Comparison of ENCODE assay signal across 8 mouse cellular contexts in the genomic region with DNA sequence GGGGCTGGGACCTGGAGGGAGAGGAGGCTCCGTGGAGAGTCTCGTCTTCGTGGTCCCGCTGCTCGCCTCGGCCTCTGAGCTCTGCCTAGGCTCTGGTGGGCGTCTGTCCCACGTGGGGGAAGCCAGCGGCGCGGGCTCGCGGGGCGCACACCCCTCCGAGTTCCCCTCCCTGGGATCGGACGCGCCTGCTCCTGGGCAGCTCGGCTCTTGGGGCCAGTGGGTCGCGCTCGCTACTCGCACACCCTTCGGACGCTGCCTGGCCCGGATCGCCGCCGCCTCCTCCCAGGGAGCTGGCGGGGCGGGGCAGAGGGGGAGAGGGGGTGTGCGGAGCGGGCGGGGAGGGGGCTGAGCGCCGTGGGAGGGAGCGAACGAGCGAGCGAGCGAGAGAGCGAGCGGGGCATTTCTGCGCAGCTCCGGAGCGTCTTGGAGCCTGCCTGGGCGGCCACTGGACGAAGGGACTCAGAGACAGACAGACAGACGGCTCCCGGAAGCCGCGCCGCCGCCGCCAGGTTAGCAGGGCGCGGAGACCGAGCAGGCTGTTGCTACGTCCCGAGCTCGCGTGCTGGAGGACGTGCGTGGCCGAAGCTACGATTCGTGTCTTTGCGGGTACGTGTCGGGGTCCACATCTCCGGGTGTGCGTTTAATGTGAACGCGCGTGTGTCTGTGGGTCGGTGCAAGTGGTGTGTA. TPM values are rescaled to one million over a fixed set of nuclear protein-coding genes. Genes with fewer than 3 reads are reported as not detected.
A peak's percentile ranks its signal among the peaks of the same experiment; 100 is the strongest.
DNase-seq lines count a peak whose midpoint lies in the region; ATAC-seq and TF ChIP-seq lines count a peak whose summit lies in the region.

A gene (plus strand): TSS at position 216 of the 687 bp plus-strand sequence.

- H3K27ac ChIP-seq in embryonic facial prominence, embryonic 10.5 days (replicated peaks), result peak within 1 kb of the TSS; percentile 83
- no peak within 1 kb of the TSS for H3K27ac ChIP-seq in heart, embryonic 14.5 days (replicated peaks in 1 of 2; ENCODE audit: control insufficient read depth in 1 of 2, insufficient read depth in 1 of 2, low read depth in 2 of 2, low read length in 2 of 2)
- H3K27ac ChIP-seq in kidney, postnatal 0 days, result peak within 1 kb of the TSS; percentile 48
- no peak within 1 kb of the TSS for H3K27ac ChIP-seq in liver, postnatal 0 days (ENCODE audit: low read depth)
- peak within 1 kb of the TSS; percentile 29; the same call in 1 of the 2 replicates for H3K27ac ChIP-seq in neural tube, embryonic 11.5 days (ENCODE audit: low read depth, low read length)

- H3K27me3 ChIP-seq in C2C12 (ENCODE audit: control insufficient read depth, insufficient read depth, insufficient read length), result no peaks in the 10 kb centered on the region
- peaks cover 86% of the 10 kb centered on the region for H3K27me3 ChIP-seq in embryonic facial prominence, embryonic 10.5 days (replicated peaks; ENCODE audit: low read depth, poor library complexity, severe bottlenecking)
- peaks cover 27% of the 10 kb centered on the region for H3K27me3 ChIP-seq in heart, embryonic 14.5 days (ENCODE audit: control insufficient read depth, insufficient read depth, low read length)
- no peaks in the 10 kb centered on the region for H3K27me3 ChIP-seq in kidney, postnatal 0 days (ENCODE audit: insufficient read depth, low read length)
- peaks cover 42% of the 10 kb centered on the region for H3K27me3 ChIP-seq in liver, postnatal 0 days (ENCODE audit: insufficient read depth, low read length)
- peaks cover 42% of the 10 kb centered on the region for H3K27me3 ChIP-seq in neural tube, embryonic 11.5 days (ENCODE audit: control insufficient read depth, insufficient read depth, low read length)

- H3K9ac ChIP-seq in heart, embryonic 14.5 days (ENCODE audit: low read length), result peak within 1 kb of the TSS; percentile 69
- H3K9ac ChIP-seq in kidney, postnatal 0 days (ENCODE audit: low read depth, low read length), result peak within 1 kb of the TSS; percentile 68
- peak within 1 kb of the TSS; percentile 62 for H3K9ac ChIP-seq in liver, postnatal 0 days (replicated peaks)
- peak within 1 kb of the TSS; percentile 68 for H3K9ac ChIP-seq in neural tube, embryonic 11.5 days (ENCODE audit: low read length)

- no peak for TF ChIP-seq CTCF in C2C12 (IDR thresholded peaks at IDR 0.05; ENCODE audit: control insufficient read depth, insufficient read depth, insufficient read length)
- TF ChIP-seq CTCF in kidney, postnatal 0 days (IDR thresholded peaks at IDR 0.05; ENCODE audit: low read depth), result no peak
- TF ChIP-seq CTCF in liver, postnatal 0 days (IDR thresholded peaks at IDR 0.05; ENCODE audit: low read depth), result peak; percentile 14; the same call in 1 of the 2 replicates

- 1% methylated on average over 76 of the region's 76 CpGs for WGBS in embryonic facial prominence, embryonic 10.5 days
- 1% methylated on average over 73 of the region's 76 CpGs for whole genome bisulfite sequencing in heart, embryonic 14.5 days
- under 1% methylated on average over 56 of the region's 76 CpGs for WGBS in kidney, postnatal 0 days
- WGBS in liver, postnatal 0 days (ENCODE audit: insufficient replicate concordance), result under 1% methylated on average over 60 of the region's 76 CpGs
- WGBS in neural tube, embryonic 11.5 days, result under 1% methylated on average over 60 of the region's 76 CpGs

- no peaks in the 10 kb centered on the region for H3K79me3 ChIP-seq in C2C12 (ENCODE audit: low read depth)

- H3K4me2 ChIP-seq in heart, embryonic 14.5 days (ENCODE audit: low read length), result peak within 1 kb of the TSS; percentile 98
- peak within 1 kb of the TSS; percentile 95 for H3K4me2 ChIP-seq in kidney, postnatal 0 days (ENCODE audit: low read length)
- peak within 1 kb of the TSS; percentile 89 for H3K4me2 ChIP-seq in liver, postnatal 0 days (ENCODE audit: low read depth, low read length)
- H3K4me2 ChIP-seq in neural tube, embryonic 11.5 days (ENCODE audit: low read depth), result peak within 1 kb of the TSS; percentile 94

- peak within 1 kb of the TSS; percentile 42 for H3K4me3 ChIP-seq in C2C12 (ENCODE audit: insufficient read depth, poor library complexity, severe bottlenecking)
- peak within 1 kb of the TSS; percentile 78 for H3K4me3 ChIP-seq in embryonic facial prominence, embryonic 10.5 days
- H3K4me3 ChIP-seq in heart, embryonic 14.5 days (ENCODE audit: control insufficient read depth in 1 of 2, insufficient read depth in 1 of 2, low read depth in 1 of 2, low read length in 2 of 2), result peak within 1 kb of the TSS; percentile 62 to 66
- peak within 1 kb of the TSS; percentile 60 for H3K4me3 ChIP-seq in kidney, postnatal 0 days (replicated peaks; ENCODE audit: low read depth, low read length)
- peak within 1 kb of the TSS; percentile 57 for H3K4me3 ChIP-seq in liver, postnatal 0 days (ENCODE audit: low read depth, low read length)
- peak within 1 kb of the TSS; percentile 61 for H3K4me3 ChIP-seq in neural tube, embryonic 11.5 days (ENCODE audit: low read depth, low read length)

- TF ChIP-seq EP300 in liver, postnatal 0 days (IDR thresholded peaks at IDR 0.05; ENCODE audit: low read depth), result no peak

- H3K79me2 ChIP-seq in C2C12 (ENCODE audit: control insufficient read depth, insufficient read depth), result no peaks in the 10 kb centered on the region

- no peaks in the 10 kb centered on the region for H3K9me3 ChIP-seq in embryonic facial prominence, embryonic 10.5 days
- H3K9me3 ChIP-seq in heart, embryonic 14.5 days (ENCODE audit: control insufficient read depth, low read length), result no peaks in the 10 kb centered on the region
- no peaks in the 10 kb centered on the region for H3K9me3 ChIP-seq in kidney, postnatal 0 days (replicated peaks; ENCODE audit: low read length)
- H3K9me3 ChIP-seq in liver, postnatal 0 days (ENCODE audit: low read length), result no peaks in the 10 kb centered on the region
- H3K9me3 ChIP-seq in neural tube, embryonic 11.5 days (ENCODE audit: control insufficient read depth, low read length), result no peaks in the 10 kb centered on the region

- peak; percentile 64 for DNase-seq in ZHBTc4 (ENCODE audit: low read depth, low spot score)
- DNase-seq in embryonic facial prominence, embryonic 10.5 days (ENCODE audit: low spot score), result peak; percentile 80
- DNase-seq in kidney, postnatal 0 days (ENCODE audit: low spot score), result peak; percentile 48
- peak; percentile 51 for DNase-seq in liver, postnatal 0 days
- peak; percentile 73 for DNase-seq in neural tube, embryonic 11.5 days (ENCODE audit: low spot score)
- peak; percentile 65 for DNase-seq in urinary bladder, adult 2 months (ENCODE audit: low spot score)

- no peaks in the 10 kb centered on the region for H3K36me3 ChIP-seq in C2C12 (ENCODE audit: control insufficient read depth, insufficient read depth)
- no peaks in the 10 kb centered on the region for H3K36me3 ChIP-seq in embryonic facial prominence, embryonic 10.5 days (replicated peaks)
- H3K36me3 ChIP-seq in heart, embryonic 14.5 days (ENCODE audit: control insufficient read depth, insufficient read depth, low read length), result no peaks in the 10 kb centered on the region
- no peaks in the 10 kb centered on the region for H3K36me3 ChIP-seq in kidney, postnatal 0 days (ENCODE audit: insufficient read depth, low read length)
- no peaks in the 10 kb centered on the region for H3K36me3 ChIP-seq in liver, postnatal 0 days (replicated peaks; ENCODE audit: insufficient read depth, low read length)
- no peaks in the 10 kb centered on the region for H3K36me3 ChIP-seq in neural tube, embryonic 11.5 days (ENCODE audit: control insufficient read depth, insufficient read depth, low read length)

- peaks cover 27% of the 10 kb centered on the region for H3K4me1 ChIP-seq in embryonic facial prominence, embryonic 10.5 days
- H3K4me1 ChIP-seq in heart, embryonic 14.5 days (ENCODE audit: control insufficient read depth in 2 of 2, insufficient read depth in 2 of 2, low read length in 2 of 2), result peaks cover 9% of the 10 kb centered on the region in 2 experiments
- no peaks in the 10 kb centered on the region; the same call in 1 of the 2 replicates for H3K4me1 ChIP-seq in kidney, postnatal 0 days (replicated peaks; ENCODE audit: insufficient read depth, low read length)
- H3K4me1 ChIP-seq in liver, postnatal 0 days (ENCODE audit: insufficient read depth), result peaks cover 10% of the 10 kb centered on the region
- no peaks in the 10 kb centered on the region for H3K4me1 ChIP-seq in neural tube, embryonic 11.5 days (ENCODE audit: control insufficient read depth, insufficient read depth, low read length)

- H3ac ChIP-seq in C2C12 (ENCODE audit: control insufficient read depth, insufficient read length, low read depth), result peak within 1 kb of the TSS; percentile 86

- peak; percentile 64; the same call in 1 of the 2 replicates for ATAC-seq in heart, embryonic 14.5 days (ENCODE audit: insufficient number of reproducible peaks, insufficient read depth, low FRiP score, low read depth)
- ATAC-seq in kidney, postnatal 0 days (replicated peaks; ENCODE audit: low FRiP score, low read depth), result peak; percentile 72
- ATAC-seq in liver, postnatal 0 days, result peak; percentile 58; the same call in 1 of the 2 replicates
- peak; percentile 63 for ATAC-seq in neural tube, embryonic 11.5 days (ENCODE audit: insufficient read depth, low FRiP score, low TSS enrichment)

TF ChIP-seq in C2C12, 6 proteins besides CTCF, POLR2A, EP300 and RAD21:
- TF ChIP-seq MYOG (IDR thresholded peaks at IDR 0.05; ENCODE audit: control insufficient read depth, extremely low read depth, insufficient read length), result no peak
- TF ChIP-seq CEBPB (IDR thresholded peaks at IDR 0.05; ENCODE audit: low read depth), result no peak
- no peak for TF ChIP-seq MYOD1 (IDR thresholded peaks at IDR 0.05; ENCODE audit: control insufficient read depth, insufficient read length, low read depth)
- no peak for TF ChIP-seq FOSL1 (IDR thresholded peaks at IDR 0.05; ENCODE audit: insufficient read depth, low read length, poor library complexity, severe bottlenecking)
- TF ChIP-seq MAX (IDR thresholded peaks at IDR 0.05), result no peak
- no peak for TF ChIP-seq USF1 (IDR thresholded peaks at IDR 0.05; ENCODE audit: low read depth)

RNA-seq across cellular contexts. Expression of the gene that starts here (rescaled TPM):
- polyA plus RNA-seq in C2C12 (2012; fragmentation: generic; extraction: Trizol), result 37.8 TPM
- polyA plus RNA-seq in embryonic facial prominence, embryonic 10.5 days (2016; fragmentation: Nextera tagmentation; extraction: Ambion mirVana), result 1.2 and 1.6 TPM in 2 replicates
- polyA plus RNA-seq in heart, embryonic 14.5 days (2014; fragmentation: Nextera tagmentation; extraction: Ambion mirVana), result 1.4 and 1.6 TPM in 2 replicates
- 1.6 and 2.0 TPM in 2 replicates for polyA plus RNA-seq in kidney, postnatal 0 days (2015; fragmentation: Nextera tagmentation; extraction: Ambion mirVana)
- 0.49 and 0.51 TPM in 2 replicates for polyA plus RNA-seq in liver, postnatal 0 days (2015; fragmentation: Nextera tagmentation; extraction: Ambion mirVana)
- polyA plus RNA-seq in neural tube, embryonic 11.5 days (2014; fragmentation: Nextera tagmentation; extraction: Ambion mirVana), result 3.9 and 4.4 TPM in 2 replicates
- polyA plus RNA-seq in urinary bladder, adult 2 months (2012; rRNA removed), result 36.9 and 46.7 TPM in 2 replicates

Comparison
In these comparisons a context has a peak if more than half of its experiments do, and no peak if none do; other contexts are left out.
1. Peak in DNase-seq, ATAC-seq, H3K4me3 ChIP-seq, H3K9ac ChIP-seq and H3K4me2 ChIP-seq in liver, postnatal 0 days; RNA of the gene not detected or under 1 TPM.
2. H3K27ac ChIP-seq: peak in embryonic facial prominence, embryonic 10.5 days (single experiment), kidney, postnatal 0 days (single experiment) and neural tube, embryonic 11.5 days (single experiment); none in heart, embryonic 14.5 days (0 of 2) and liver, postnatal 0 days (single experiment).
3. Peak in every context shown above with its lines, with median percentiles within 50 percentile points of each other: H3K4me3 ChIP-seq, DNase-seq, ATAC-seq, H3K4me2 ChIP-seq and H3K9ac ChIP-seq.